ENCODE assay signal across 8 mouse cellular contexts in the genomic region with DNA sequence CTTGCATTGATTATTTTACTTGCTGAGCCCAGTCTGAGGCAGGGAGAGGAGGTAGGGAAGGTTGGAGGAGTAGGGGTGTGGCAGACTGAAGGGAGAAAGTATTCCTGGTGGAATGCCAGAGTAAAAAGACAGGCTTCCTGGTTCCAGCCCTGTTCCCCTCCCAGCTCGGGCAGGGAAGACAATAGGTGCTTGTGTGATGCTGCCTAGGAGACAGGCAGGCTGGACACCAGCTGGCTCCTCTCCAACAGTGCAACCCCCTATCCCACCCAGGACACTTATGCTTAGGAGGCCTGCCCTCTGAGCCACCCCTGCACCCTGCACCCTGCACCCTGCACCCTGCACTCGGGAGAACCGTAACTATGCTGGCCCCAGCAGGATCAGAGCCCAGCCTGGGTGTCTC. TPM values are rescaled to one million over a fixed set of nuclear protein-coding genes. Genes with fewer than 3 reads are reported as not detected.
DNase-seq lines count a peak whose midpoint lies in the region; ATAC-seq and TF ChIP-seq lines count a peak whose summit lies in the region.
"Had no signal": no experiment of that assay in that cellular context is flagged by ENCODE, and none has a peak within 500 bp of the region (broad histone marks: within the 10 kb centered on the region; RNA-seq: fewer than 3 reads in every experiment).

No protein-coding gene starts in this region.

- H3K4me3 ChIP-seq in midbrain, embryonic 10.5 days, result no peak overlapping the region
- H3K4me3 ChIP-seq in midbrain, postnatal 0 days (ENCODE audit: low read depth, low read length), result no peak overlapping the region
- H3K4me3 ChIP-seq in forebrain, postnatal 0 days (ENCODE audit: low read depth, low read length), result no peak overlapping the region
- no peak overlapping the region for H3K4me3 ChIP-seq in lung, postnatal 0 days (ENCODE audit: low read depth, low read length)

- ATAC-seq in midbrain, postnatal 0 days (ENCODE audit: low FRiP score), result no peak
- peak; percentile 38 for ATAC-seq in forebrain, postnatal 0 days
- peak; percentile 55 for ATAC-seq in lung, postnatal 0 days

- peak overlapping the region; percentile 63 for H3K27ac ChIP-seq in midbrain, embryonic 10.5 days (replicated peaks)
- H3K27ac ChIP-seq in midbrain, postnatal 0 days (ENCODE audit: low read depth, low read length), result no peak overlapping the region
- H3K27ac ChIP-seq in forebrain, postnatal 0 days (ENCODE audit: low read depth, low read length), result no peak overlapping the region
- H3K27ac ChIP-seq in lung, postnatal 0 days (ENCODE audit: low read length), result peak overlapping the region; percentile 39; the same call in 1 of the 2 replicates

- H3K4me1 ChIP-seq in midbrain, embryonic 10.5 days, result peaks cover 26% of the 10 kb centered on the region
- no peaks in the 10 kb centered on the region for H3K4me1 ChIP-seq in midbrain, postnatal 0 days (ENCODE audit: insufficient read depth, low read length)
- peaks cover 4% of the 10 kb centered on the region; the same call in 1 of the 2 replicates for H3K4me1 ChIP-seq in forebrain, postnatal 0 days (ENCODE audit: insufficient read depth)
- peaks cover 4% of the 10 kb centered on the region; the same call in 1 of the 2 replicates for H3K4me1 ChIP-seq in lung, postnatal 0 days (ENCODE audit: insufficient read depth, low read depth, low read length)

- TF ChIP-seq EP300 in lung, postnatal 0 days (IDR thresholded peaks at IDR 0.05), result no peak

- no peak for TF ChIP-seq CTCF in midbrain, postnatal 0 days (IDR thresholded peaks at IDR 0.05)
- no peak for TF ChIP-seq CTCF in forebrain, postnatal 0 days (IDR thresholded peaks at IDR 0.05; ENCODE audit: low read depth)
- TF ChIP-seq CTCF in lung, postnatal 0 days (IDR thresholded peaks at IDR 0.05), result no peak

- H3K36me3 ChIP-seq in midbrain, embryonic 10.5 days, result peaks cover 5% of the 10 kb centered on the region; the same call in 1 of the 2 replicates
- peaks cover 29% of the 10 kb centered on the region for H3K36me3 ChIP-seq in midbrain, postnatal 0 days (ENCODE audit: insufficient read depth, low read length)
- peaks cover 13% of the 10 kb centered on the region for H3K36me3 ChIP-seq in forebrain, postnatal 0 days (ENCODE audit: insufficient read depth)
- no peaks in the 10 kb centered on the region for H3K36me3 ChIP-seq in lung, postnatal 0 days (ENCODE audit: insufficient read depth, low read length)

- no peaks in the 10 kb centered on the region for H3K9me3 ChIP-seq in midbrain, embryonic 10.5 days (replicated peaks)
- no peaks in the 10 kb centered on the region for H3K9me3 ChIP-seq in midbrain, postnatal 0 days (ENCODE audit: low read length)
- H3K9me3 ChIP-seq in forebrain, postnatal 0 days (ENCODE audit: low read length), result no peaks in the 10 kb centered on the region
- no peaks in the 10 kb centered on the region for H3K9me3 ChIP-seq in lung, postnatal 0 days (ENCODE audit: low read length)

- no peak for DNase-seq in midbrain, embryonic 10.5 days (ENCODE audit: low spot score)
- no peak for DNase-seq in midbrain, postnatal 0 days (ENCODE audit: low spot score)
- no peak for DNase-seq in forebrain, postnatal 0 days
- peak; percentile 60 for DNase-seq in lung, postnatal 0 days (ENCODE audit: low spot score)
- DNase-seq in left cerebral cortex, adult 11 months (ENCODE audit: low spot score), result no peak
- DNase-seq in testis, postnatal 14 days (ENCODE audit: low spot score), result no peak
- DNase-seq in kidney, adult 18-20 months, result no peak

- no peak overlapping the region for H3K4me2 ChIP-seq in midbrain, postnatal 0 days (ENCODE audit: low read depth, low read length, poor library complexity, severe bottlenecking)
- H3K4me2 ChIP-seq in forebrain, postnatal 0 days (ENCODE audit: low read depth), result no peak overlapping the region
- H3K4me2 ChIP-seq in lung, postnatal 0 days (replicated peaks; ENCODE audit: low read depth, low read length), result no peak overlapping the region

- H3K9ac ChIP-seq in midbrain, postnatal 0 days (replicated peaks; ENCODE audit: low read length, poor library complexity, severe bottlenecking), result no peak overlapping the region
- H3K9ac ChIP-seq in forebrain, postnatal 0 days, result no peak overlapping the region
- H3K9ac ChIP-seq in lung, postnatal 0 days (replicated peaks; ENCODE audit: low read depth), result no peak overlapping the region

- H3K27me3 ChIP-seq in midbrain, embryonic 10.5 days (ENCODE audit: low read depth, poor library complexity, severe bottlenecking), result peaks cover 37% of the 10 kb centered on the region
- H3K27me3 ChIP-seq in midbrain, postnatal 0 days (ENCODE audit: insufficient read depth, low read length), result no peaks in the 10 kb centered on the region
- H3K27me3 ChIP-seq in forebrain, postnatal 0 days (ENCODE audit: insufficient read depth, low read length), result no peaks in the 10 kb centered on the region
- H3K27me3 ChIP-seq in lung, postnatal 0 days (replicated peaks; ENCODE audit: insufficient read depth, low read length), result no peaks in the 10 kb centered on the region

- WGBS in midbrain, embryonic 10.5 days, result 61% methylated on average over 3 of the region's 3 CpGs
- WGBS in midbrain, postnatal 0 days, result 45% methylated on average over 3 of the region's 3 CpGs
- 52% methylated on average over 3 of the region's 3 CpGs for WGBS in forebrain, postnatal 0 days
- WGBS in lung, postnatal 0 days, result 29% methylated on average over 3 of the region's 3 CpGs

RNA-seq across cellular contexts. Expression of a gene that starts 8.3 kb away (rescaled TPM):
- 12.1 and 18.1 TPM in 2 replicates for polyA plus RNA-seq in midbrain, embryonic 10.5 days (2016; fragmentation: Nextera tagmentation; extraction: Ambion mirVana)
- total RNA-seq in midbrain, postnatal 0 days (2014; rRNA removed), result 96.0 and 106 TPM in 2 replicates
- polyA plus RNA-seq in midbrain, postnatal 0 days (2015; fragmentation: Nextera tagmentation; extraction: Ambion mirVana), result 65.6 TPM in 2 replicates
- total RNA-seq in forebrain, postnatal 0 days (2014; rRNA removed), result 52.4 and 54.5 TPM in 2 replicates
- 42.8 and 46.6 TPM in 2 replicates for polyA plus RNA-seq in forebrain, postnatal 0 days (2015; fragmentation: Nextera tagmentation; extraction: Ambion mirVana)
- 16.0 and 17.9 TPM in 2 replicates for polyA plus RNA-seq in lung, postnatal 0 days (2015; fragmentation: Nextera tagmentation; extraction: Ambion mirVana)

RNA-seq across cellular contexts. Expression of a gene that starts 22.4 kb away (rescaled TPM):
- polyA plus RNA-seq in midbrain, embryonic 10.5 days (2016; fragmentation: Nextera tagmentation; extraction: Ambion mirVana), result 16.1 and 19.7 TPM in 2 replicates
- total RNA-seq in midbrain, postnatal 0 days (2014; rRNA removed), result 66.0 and 68.8 TPM in 2 replicates
- 16.0 and 17.2 TPM in 2 replicates for polyA plus RNA-seq in midbrain, postnatal 0 days (2015; fragmentation: Nextera tagmentation; extraction: Ambion mirVana)
- 43.0 and 45.8 TPM in 2 replicates for total RNA-seq in forebrain, postnatal 0 days (2014; rRNA removed)
- polyA plus RNA-seq in forebrain, postnatal 0 days (2015; fragmentation: Nextera tagmentation; extraction: Ambion mirVana), result 14.4 and 16.9 TPM in 2 replicates
- polyA plus RNA-seq in lung, postnatal 0 days (2015; fragmentation: Nextera tagmentation; extraction: Ambion mirVana), result 14.0 and 15.8 TPM in 2 replicates

RNA-seq across cellular contexts. Expression of a gene that starts 24.8 kb away (rescaled TPM):
- polyA plus RNA-seq in midbrain, embryonic 10.5 days (2016; fragmentation: Nextera tagmentation; extraction: Ambion mirVana), result 0.37 and 0.42 TPM in 2 replicates
- total RNA-seq in midbrain, postnatal 0 days (2014; rRNA removed), result 2.1 and 3.7 TPM in 2 replicates
- 1.8 and 2.1 TPM in 2 replicates for polyA plus RNA-seq in midbrain, postnatal 0 days (2015; fragmentation: Nextera tagmentation; extraction: Ambion mirVana)
- 0.31 and 0.48 TPM in 2 replicates for total RNA-seq in forebrain, postnatal 0 days (2014; rRNA removed)
- polyA plus RNA-seq in forebrain, postnatal 0 days (2015; fragmentation: Nextera tagmentation; extraction: Ambion mirVana), result 0.47 and 0.98 TPM in 2 replicates
- not detected in 2 replicates for polyA plus RNA-seq in lung, postnatal 0 days (2015; fragmentation: Nextera tagmentation; extraction: Ambion mirVana)
- total RNA-seq: gastrocnemius, adult 8-10 months had no signal

RNA-seq across cellular contexts. Expression of a gene that starts 37.5 kb away (rescaled TPM):
- polyA plus RNA-seq in midbrain, embryonic 10.5 days (2016; fragmentation: Nextera tagmentation; extraction: Ambion mirVana), result not detected in 2 replicates
- total RNA-seq in midbrain, postnatal 0 days (2014; rRNA removed), result 0.14 TPM in 1 of 2 replicates, not detected in the other
- 0.21 and 0.32 TPM in 2 replicates for polyA plus RNA-seq in midbrain, postnatal 0 days (2015; fragmentation: Nextera tagmentation; extraction: Ambion mirVana)
- 0.23 and 0.33 TPM in 2 replicates for total RNA-seq in forebrain, postnatal 0 days (2014; rRNA removed)
- polyA plus RNA-seq in forebrain, postnatal 0 days (2015; fragmentation: Nextera tagmentation; extraction: Ambion mirVana), result 0.06 and 0.09 TPM in 2 replicates
- polyA plus RNA-seq in lung, postnatal 0 days (2015; fragmentation: Nextera tagmentation; extraction: Ambion mirVana), result not detected in 2 replicates

RNA-seq across cellular contexts. Expression of a gene that starts 44.3 kb away (rescaled TPM):
- polyA plus RNA-seq in midbrain, embryonic 10.5 days (2016; fragmentation: Nextera tagmentation; extraction: Ambion mirVana), result 256 and 270 TPM in 2 replicates
- 69.2 and 78.1 TPM in 2 replicates for total RNA-seq in midbrain, postnatal 0 days (2014; rRNA removed)
- 187 and 201 TPM in 2 replicates for polyA plus RNA-seq in midbrain, postnatal 0 days (2015; fragmentation: Nextera tagmentation; extraction: Ambion mirVana)
- total RNA-seq in forebrain, postnatal 0 days (2014; rRNA removed), result 82.1 and 86.1 TPM in 2 replicates
- polyA plus RNA-seq in forebrain, postnatal 0 days (2015; fragmentation: Nextera tagmentation; extraction: Ambion mirVana), result 201 and 203 TPM in 2 replicates
- 154 and 180 TPM in 2 replicates for polyA plus RNA-seq in lung, postnatal 0 days (2015; fragmentation: Nextera tagmentation; extraction: Ambion mirVana)

Comparison
In these comparisons a context has a peak if more than half of its experiments do, and no peak if none do; other contexts are left out.
1. H3K27ac ChIP-seq: peak in midbrain, embryonic 10.5 days (single experiment) and lung, postnatal 0 days (single experiment); none in midbrain, postnatal 0 days (single experiment) and forebrain, postnatal 0 days (single experiment).